Mouse (Mus musculus): ENCODE data around the gene Serpine1. TPM values are rescaled to one million over a fixed set of nuclear protein-coding genes. Genes with fewer than 3 reads are reported as not detected.
A peak's percentile ranks its signal among the peaks of the same experiment; 100 is the strongest.

Gene Serpine1
- polyA plus RNA-seq, 1 experiment from 2014 or later, result 0.35 TPM

GRCm38 (mm10) chr5:137108111-137108510, 36.0 kb upstream of the Serpine1 start:
- Histone ChIP-seq H3K4me3 (replicated peaks) (no peak overlapping the region), H3K9ac (no peak overlapping the region), H3K4me2 (no peak overlapping the region), H3K27ac (no peak overlapping the region), H3K27me3 (replicated peaks) (no peaks in the 10 kb centered on the region), H3K4me1 (no peaks in the 10 kb centered on the region), H3K36me3 (peaks cover 7% of the 10 kb centered on the region), H3K9me3 (no peaks in the 10 kb centered on the region)
- no peak for ATAC-seq (ENCODE audit: insufficient read depth, low FRiP score, low read depth)
- 66% methylated on average over 6 of the region's 6 CpGs for WGBS

DNA sequence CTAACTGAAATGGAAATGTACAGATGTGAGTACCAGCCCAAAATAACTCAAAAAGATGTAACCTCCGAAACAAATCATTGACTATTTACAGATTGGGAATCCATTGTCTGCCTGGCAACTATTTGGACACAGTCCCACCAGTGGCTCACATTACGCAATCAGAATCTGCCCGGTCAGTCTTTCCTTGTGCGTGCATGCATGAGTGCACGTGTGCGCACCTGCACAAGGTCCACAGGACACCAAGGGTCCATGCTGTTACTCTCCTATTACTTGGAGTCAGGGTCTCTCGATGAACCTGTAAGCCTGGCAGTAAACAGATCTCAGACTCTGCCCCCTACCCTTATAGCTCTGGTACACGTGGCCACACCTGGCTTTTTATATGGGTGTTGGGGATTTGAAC, 35.6 kb upstream of the Serpine1 start:
- no peak for ATAC-seq (ENCODE audit: insufficient read depth, low FRiP score, low read depth)
- Histone ChIP-seq H3K9ac (no peak overlapping the region), H3K4me2 (no peak overlapping the region), H3K4me3 (replicated peaks) (no peak overlapping the region), H3K4me1 (no peaks in the 10 kb centered on the region), H3K36me3 (peaks cover 2% of the 10 kb centered on the region), H3K9me3 (no peaks in the 10 kb centered on the region), H3K27me3 (replicated peaks) (no peaks in the 10 kb centered on the region), H3K27ac (no peak overlapping the region)
- 81% methylated on average over 8 of the region's 8 CpGs for WGBS

DNA sequence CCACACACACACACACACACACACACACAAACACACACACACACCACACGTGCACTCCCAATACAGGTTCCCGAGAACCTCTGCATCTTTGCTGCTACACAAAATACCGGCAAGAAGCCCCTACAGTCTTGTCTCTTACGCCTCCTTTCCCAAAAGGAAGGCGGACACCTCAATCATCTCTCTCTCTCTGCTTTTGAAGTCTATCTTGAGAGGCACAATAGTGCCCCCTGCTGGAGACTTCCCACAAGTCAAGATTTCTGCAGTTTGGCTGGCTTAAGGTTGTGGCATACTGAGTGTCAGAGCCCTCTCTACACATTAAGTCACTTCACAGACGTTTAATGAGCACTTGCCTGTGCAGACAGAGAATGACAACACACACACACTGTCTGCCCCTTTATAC, 35.0 kb upstream of the Serpine1 start:
- no peaks in the 10 kb centered on the region for H3K36me3 ChIP-seq
- H3K9me3 ChIP-seq, result no peaks in the 10 kb centered on the region
- H3K4me2 ChIP-seq, result peak overlapping the region; percentile 29; the same call in 1 of the 2 replicates
- ATAC-seq (ENCODE audit: insufficient read depth, low FRiP score, low read depth), result 0 out of 2 replicates have a peak, but pooled peaks have one; percentile 14
- no peak overlapping the region for H3K9ac ChIP-seq
- H3K4me3 ChIP-seq (replicated peaks), result no peak overlapping the region
- no peaks in the 10 kb centered on the region for H3K4me1 ChIP-seq
- 6% methylated on average over 6 of the region's 6 CpGs for WGBS
- no peak overlapping the region for H3K27ac ChIP-seq
- H3K27me3 ChIP-seq (replicated peaks), result no peaks in the 10 kb centered on the region

DNA sequence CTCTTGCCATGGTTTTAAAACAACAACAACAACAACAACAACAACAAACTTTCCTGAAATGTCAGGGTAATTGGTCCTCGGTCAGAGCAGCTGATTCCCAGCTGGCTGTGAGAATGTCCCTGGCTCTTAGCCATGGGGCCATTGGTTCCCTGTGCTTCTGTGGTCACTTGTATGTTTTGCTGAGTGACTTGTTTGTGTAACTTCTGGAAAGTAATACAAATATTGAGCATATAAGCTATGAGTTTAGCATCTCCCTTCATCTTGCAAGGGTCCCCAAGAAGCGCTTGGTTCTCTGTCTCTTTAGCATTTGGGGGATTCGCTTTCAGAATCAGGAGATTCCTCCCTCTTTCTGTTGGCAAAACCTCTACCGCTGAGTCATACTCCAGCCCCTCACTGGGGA, 34.4 kb upstream of the Serpine1 start:
- Histone ChIP-seq H3K4me1 (no peaks in the 10 kb centered on the region), H3K9ac (no peak overlapping the region), H3K36me3 (no peaks in the 10 kb centered on the region), H3K27ac (no peak overlapping the region), H3K9me3 (no peaks in the 10 kb centered on the region), H3K27me3 (replicated peaks) (no peaks in the 10 kb centered on the region), H3K4me2 (no peak overlapping the region), H3K4me3 (replicated peaks) (no peak overlapping the region)
- ATAC-seq (ENCODE audit: insufficient read depth, low FRiP score, low read depth), result no peak
- 73% methylated on average over 4 of the region's 4 CpGs for WGBS

- Histone ChIP-seq H3K27ac (no peak overlapping the region), H3K36me3 (no peaks in the 10 kb centered on the region), H3K27me3 (replicated peaks) (no peaks in the 10 kb centered on the region), H3K4me2 (no peak overlapping the region), H3K9ac (no peak overlapping the region), H3K4me3 (replicated peaks) (no peak overlapping the region), H3K4me1 (no peaks in the 10 kb centered on the region), H3K9me3 (no peaks in the 10 kb centered on the region)
- WGBS, result 91% methylated on average over 2 of the region's 2 CpGs
- no peak for ATAC-seq (ENCODE audit: insufficient read depth, low FRiP score, low read depth)
Measured at GRCm38 (mm10) chr5:137103969-137104368, 31.9 kb upstream of the Serpine1 start.

DNA sequence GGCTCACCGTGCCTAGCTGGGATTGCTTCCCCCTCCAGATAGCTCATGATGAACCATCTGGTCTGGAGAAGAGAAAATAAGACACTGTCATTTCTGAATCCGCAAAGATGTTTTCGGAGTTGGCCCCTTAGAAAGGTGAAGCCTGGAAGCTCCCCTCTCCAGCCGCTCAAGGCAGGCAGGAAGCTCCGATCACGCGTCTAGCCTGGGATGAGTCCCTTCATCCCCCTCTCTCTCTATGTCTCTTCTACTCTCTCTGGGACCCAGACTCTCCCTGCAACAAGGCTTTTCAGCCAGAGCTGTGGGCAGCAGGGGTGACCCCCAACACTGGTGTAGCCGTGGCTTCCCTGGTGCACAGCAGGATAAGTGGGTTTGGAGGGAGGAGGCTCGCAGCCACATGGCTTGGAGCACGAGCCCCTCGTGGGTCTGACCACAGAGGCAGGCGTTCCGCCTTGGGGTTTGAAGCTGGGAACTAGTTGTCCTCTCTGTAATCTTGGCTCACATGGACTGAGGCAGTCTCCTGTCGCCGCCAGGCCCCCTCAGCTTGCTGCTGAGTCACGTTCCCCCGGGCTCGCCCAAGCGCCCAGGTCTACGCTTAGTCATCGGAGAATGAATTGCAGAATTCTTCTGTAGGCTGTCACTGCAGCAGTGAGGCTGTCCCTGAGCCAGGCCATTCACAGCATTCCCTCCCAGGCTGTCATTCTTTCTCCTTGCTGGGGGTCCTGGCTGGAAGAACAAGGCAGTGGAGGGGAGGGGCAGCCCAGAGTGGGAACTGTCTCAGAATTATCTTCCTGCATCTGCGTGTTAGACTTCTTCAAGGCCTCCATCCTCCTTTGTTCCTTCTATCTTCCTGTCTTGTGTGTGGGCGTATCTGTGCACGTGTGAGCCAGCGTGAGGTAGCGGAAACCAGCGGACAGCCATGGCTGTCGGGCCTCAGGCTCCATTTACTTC, 30.8 kb upstream of the Serpine1 start:
- no peak overlapping the region for H3K4me3 ChIP-seq (replicated peaks)
- no peak overlapping the region for H3K9ac ChIP-seq
- ATAC-seq (ENCODE audit: insufficient read depth, low FRiP score, low read depth), result peak; percentile 82
- H3K27ac ChIP-seq, result no peak overlapping the region
- no peaks in the 10 kb centered on the region for H3K4me1 ChIP-seq
- 60% methylated on average over 28 of the region's 28 CpGs for WGBS
- no peak overlapping the region for H3K4me2 ChIP-seq
- H3K36me3 ChIP-seq, result no peaks in the 10 kb centered on the region
- no peaks in the 10 kb centered on the region for H3K9me3 ChIP-seq
- H3K27me3 ChIP-seq (replicated peaks), result no peaks in the 10 kb centered on the region

- 75% methylated on average over 10 of the region's 10 CpGs for whole genome bisulfite sequencing
- ATAC-seq (ENCODE audit: insufficient read depth, low FRiP score, low read depth), result no peak
- H3K9ac ChIP-seq, result no peak overlapping the region
- H3K36me3 ChIP-seq, result no peaks in the 10 kb centered on the region
- no peaks in the 10 kb centered on the region for H3K9me3 ChIP-seq
- H3K27ac ChIP-seq, result no peak overlapping the region
- H3K27me3 ChIP-seq (replicated peaks), result no peaks in the 10 kb centered on the region
- H3K4me1 ChIP-seq, result no peaks in the 10 kb centered on the region
- H3K4me2 ChIP-seq, result no peak overlapping the region
- no peak overlapping the region for H3K4me3 ChIP-seq (replicated peaks)
Measured at GRCm38 (mm10) chr5:137102078-137102477, 30.0 kb upstream of the Serpine1 start.

- ATAC-seq (ENCODE audit: insufficient read depth, low FRiP score, low read depth), result no peak
- H3K36me3 ChIP-seq, result no peaks in the 10 kb centered on the region
- H3K4me3 ChIP-seq (replicated peaks), result no peak overlapping the region
- H3K9ac ChIP-seq, result no peak overlapping the region
- no peak overlapping the region for H3K27ac ChIP-seq
- H3K4me1 ChIP-seq, result no peaks in the 10 kb centered on the region
- 55% methylated on average over 4 of the region's 4 CpGs for WGBS
- H3K9me3 ChIP-seq, result no peaks in the 10 kb centered on the region
- H3K4me2 ChIP-seq, result no peak overlapping the region
- no peaks in the 10 kb centered on the region for H3K27me3 ChIP-seq (replicated peaks)
Measured at GRCm38 (mm10) chr5:137100660-137101059, 28.6 kb upstream of the Serpine1 start.

- Histone ChIP-seq H3K9ac (no peak overlapping the region), H3K9me3 (no peaks in the 10 kb centered on the region)
Measured at GRCm38 (mm10) chr5:137098418-137098817, 26.4 kb upstream of the Serpine1 start.

GRCm38 (mm10) chr5:137096037-137096436, 24.0 kb upstream of the Serpine1 start:
- Histone ChIP-seq H3K9me3 (no peaks in the 10 kb centered on the region), H3K4me2 (no peak overlapping the region), H3K36me3 (no peaks in the 10 kb centered on the region), H3K27ac (peak overlapping the region; percentile 37; the same call in 1 of the 2 replicates), H3K4me1 (no peaks in the 10 kb centered on the region), H3K9ac (no peak overlapping the region), H3K4me3 (replicated peaks) (no peak overlapping the region), H3K27me3 (replicated peaks) (no peaks in the 10 kb centered on the region)
- no peak for ATAC-seq (ENCODE audit: insufficient read depth, low FRiP score, low read depth)
- 25% methylated on average over 1 of the region's 1 CpGs for WGBS

More at GRCm38 (mm10) chr5:137098418-137098817, 26.4 kb upstream of the Serpine1 start:
- 57% methylated on average over 11 of the region's 11 CpGs for WGBS
- Histone ChIP-seq H3K4me3 (replicated peaks) (no peak overlapping the region), H3K27ac (no peak overlapping the region), H3K36me3 (no peaks in the 10 kb centered on the region), H3K27me3 (replicated peaks) (no peaks in the 10 kb centered on the region), H3K4me1 (no peaks in the 10 kb centered on the region), H3K4me2 (no peak overlapping the region)
- ATAC-seq (ENCODE audit: insufficient read depth, low FRiP score, low read depth), result no peak

- H3K4me3 ChIP-seq (replicated peaks), result no peak overlapping the region
- H3K9ac ChIP-seq, result no peak overlapping the region
- no peak overlapping the region for H3K27ac ChIP-seq
- no peaks in the 10 kb centered on the region for H3K9me3 ChIP-seq
- 86% methylated on average over 10 of the region's 10 CpGs for WGBS
- H3K4me1 ChIP-seq, result no peaks in the 10 kb centered on the region
- H3K36me3 ChIP-seq, result no peaks in the 10 kb centered on the region
- H3K4me2 ChIP-seq, result no peak overlapping the region
- no peaks in the 10 kb centered on the region for H3K27me3 ChIP-seq (replicated peaks)
- ATAC-seq (ENCODE audit: insufficient read depth, low FRiP score, low read depth), result no peak
Measured at GRCm38 (mm10) chr5:137095135-137095534, 23.1 kb upstream of the Serpine1 start.

- Histone ChIP-seq H3K9ac (no peak overlapping the region), H3K4me3 (replicated peaks) (no peak overlapping the region), H3K9me3 (no peaks in the 10 kb centered on the region), H3K4me1 (no peaks in the 10 kb centered on the region), H3K4me2 (no peak overlapping the region), H3K27me3 (replicated peaks) (no peaks in the 10 kb centered on the region), H3K36me3 (no peaks in the 10 kb centered on the region), H3K27ac (no peak overlapping the region)
- ATAC-seq (ENCODE audit: insufficient read depth, low FRiP score, low read depth), result no peak
- 72% methylated on average over 9 of the region's 9 CpGs for WGBS
Measured at GRCm38 (mm10) chr5:137093720-137094119, 21.7 kb upstream of the Serpine1 start.
